Mouse (Mus musculus) stomach, embryonic 14.5 days (tissue): Measurements from ENCODE around the gene Maml3. TPM values are rescaled to one million over a fixed set of nuclear protein-coding genes. Genes with fewer than 3 reads are reported as not detected.
A peak's percentile ranks its signal among the peaks of the same experiment; 100 is the strongest.

Experiments
- ATAC-seq: fragments of 200-750 bp; cut with Nextera tagmentation; 2 replicates; pipeline ENCODE4 v1.8.0; 2017; ENCODE audit warnings: low read depth, moderate TSS enrichment; ENCODE audit not compliant: insufficient number of reproducible peaks, insufficient read depth, low FRiP score
- H3K27ac ChIP-seq: fragments of 300-500 bp; sonication (generic); 2 replicates; pipeline ENCODE4 v1.5.1; 2014; ENCODE audit warnings: mild to moderate bottlenecking, low read length, moderate library complexity, mixed read lengths
- H3K27me3 ChIP-seq: fragments of 300-500 bp; sonication (generic); 2 replicates; pipeline ENCODE4 v1.6.1; 2014; ENCODE audit warnings: low read length, control low read depth, mixed read lengths; ENCODE audit not compliant: control insufficient read depth, insufficient read depth
- H3K36me3 ChIP-seq: fragments of 300-500 bp; sonication (generic); 2 replicates; pipeline ENCODE4 v1.6.1; 2014; ENCODE audit warnings: mild to moderate bottlenecking, control low read depth, low read length, moderate library complexity, mixed read lengths; ENCODE audit not compliant: control insufficient read depth, insufficient read depth
- H3K4me1 ChIP-seq: fragments of 300-500 bp; sonication (generic); 2 replicates; pipeline ENCODE4 v1.6.1; 2014; ENCODE audit warnings: low read length, control low read depth, mixed read lengths; ENCODE audit not compliant: control insufficient read depth, insufficient read depth
- H3K4me2 ChIP-seq: fragments of 300-500 bp; sonication (generic); replicated peaks from 2 replicates; pipeline ENCODE4 v1.6.1; 2014; ENCODE audit warnings: low read depth, low read length, control low read depth
- H3K4me3 ChIP-seq: fragments of 300-500 bp; sonication (generic); 2 replicates; pipeline ENCODE4 v1.5.1; 2014; ENCODE audit warnings: low read depth, low read length, control low read depth
- H3K9ac ChIP-seq: fragments of 300-500 bp; sonication (generic); replicated peaks from 2 replicates; pipeline ENCODE4 v1.6.1; 2014; ENCODE audit warnings: low read depth, mild to moderate bottlenecking, control low read depth, low read length, moderate library complexity, mixed read lengths
- H3K9me3 ChIP-seq: fragments of 300-500 bp; sonication (generic); 2 replicates; pipeline ENCODE4 v1.6.1; 2016; ENCODE audit warnings: low read depth, low read length, control low read depth; ENCODE audit not compliant: control insufficient read depth
- WGBS: fragments of 180-500 bp; shearing (Covaris S2); extraction: QIAGEN DNeasy Blood & Tissue Kit; methylation state at CpG from one replicate; pipeline ENCODE4 v1.1.7; 2014; 5-methylcytosine and 5-hydroxymethylcytosine counted together
- polyA plus RNA-seq: library from polyadenylated mRNA; unstranded; fragments of >200 nt; fragmentation: Nextera tagmentation; extraction: Ambion mirVana; gene quantifications from 2 replicates; pipeline ENCODE4 v1.2.1, GENCODE M21; 2014

The Maml3 gene
- polyA plus RNA-seq, 1 experiment from 2014 or later, result 9.3 TPM

DNA sequence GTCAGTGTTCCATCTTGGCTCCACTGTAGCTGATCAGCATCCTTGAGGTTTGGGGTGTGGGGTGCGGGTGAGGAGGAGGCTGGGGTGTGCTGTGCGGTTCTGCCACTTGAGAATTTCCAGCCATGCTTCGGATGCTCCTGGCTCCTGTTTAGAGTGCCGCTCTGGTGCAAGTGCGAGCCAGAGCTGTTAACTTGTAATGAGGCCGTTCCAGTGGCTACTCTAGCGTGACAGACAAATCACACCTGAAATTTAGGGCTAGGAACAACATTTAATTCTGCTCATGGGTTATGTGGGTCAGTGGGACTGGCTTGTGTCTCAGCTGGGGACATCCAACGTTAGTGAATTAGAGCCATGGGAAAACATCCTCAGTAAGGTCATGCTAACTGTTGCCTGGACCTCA, 454.9 kb downstream of the Maml3 start:
- Histone ChIP-seq H3K4me1 (peaks cover 7% of the 10 kb centered on the region), H3K36me3 (no peaks in the 10 kb centered on the region), H3K9ac (no peak overlapping the region), H3K27ac (no peak overlapping the region), H3K27me3 (no peaks in the 10 kb centered on the region), H3K9me3 (no peaks in the 10 kb centered on the region), H3K4me3 (no peak overlapping the region), H3K4me2 (no peak overlapping the region)
- WGBS, result 81% methylated on average over 8 of the region's 8 CpGs
- ATAC-seq, result no peak

DNA sequence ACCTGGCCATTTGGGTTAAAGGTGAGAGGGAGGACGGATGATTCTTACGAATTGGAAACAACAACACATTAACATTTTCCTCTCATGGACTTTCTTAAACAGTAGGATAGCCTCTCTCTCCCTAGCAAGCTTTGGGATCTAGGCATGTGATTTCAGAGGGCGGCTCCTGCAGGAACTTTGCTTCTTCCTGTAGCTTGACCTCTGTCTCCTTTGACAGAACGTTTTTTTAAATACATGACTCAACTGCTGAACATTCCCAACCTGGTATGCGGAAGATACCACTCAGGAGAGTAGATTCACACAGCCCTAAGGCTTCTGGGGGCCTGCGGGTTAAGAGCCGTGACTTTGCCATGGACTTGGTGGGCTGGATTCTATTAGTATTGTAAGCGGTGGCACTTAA, 455.4 kb downstream of the Maml3 start:
- Histone ChIP-seq H3K9me3 (no peaks in the 10 kb centered on the region), H3K27me3 (no peaks in the 10 kb centered on the region), H3K4me2 (no peak overlapping the region), H3K4me1 (peaks cover 7% of the 10 kb centered on the region), H3K4me3 (no peak overlapping the region), H3K27ac (no peak overlapping the region), H3K36me3 (no peaks in the 10 kb centered on the region), H3K9ac (no peak overlapping the region)
- 61% methylated on average over 8 of the region's 8 CpGs for WGBS
- no peak for ATAC-seq

DNA sequence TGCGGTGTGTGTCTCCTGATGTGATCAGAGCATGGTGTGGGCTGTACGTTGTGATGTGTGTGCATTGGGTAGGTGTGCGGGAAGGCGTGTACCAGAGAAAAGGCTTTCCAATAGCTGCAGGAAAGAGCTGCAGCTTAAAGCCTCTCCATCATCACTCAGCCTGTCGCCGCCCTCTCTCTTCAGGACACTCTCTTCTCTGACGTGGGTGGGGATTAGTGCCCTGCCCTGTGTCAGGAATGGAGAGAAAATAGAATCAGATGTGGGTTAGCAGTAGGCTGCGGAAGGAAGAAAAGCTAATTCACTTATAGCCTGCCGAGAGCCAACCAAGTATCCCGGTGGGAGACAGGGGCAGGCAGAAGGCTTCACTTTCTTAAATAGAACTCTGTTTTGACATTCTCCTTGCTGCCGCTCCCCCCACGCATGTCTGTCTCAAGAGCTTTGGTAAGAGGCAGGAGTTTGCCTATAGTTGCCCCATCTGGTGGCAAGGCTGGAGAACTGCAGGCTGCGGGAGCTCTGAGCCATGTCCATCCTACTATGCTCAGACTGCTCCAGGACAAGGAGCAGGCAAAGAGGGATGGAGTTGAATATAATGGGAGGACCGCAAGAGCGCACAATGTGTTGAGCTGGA, 456.7 kb downstream of the Maml3 start:
- no peak overlapping the region for H3K9ac ChIP-seq

DNA sequence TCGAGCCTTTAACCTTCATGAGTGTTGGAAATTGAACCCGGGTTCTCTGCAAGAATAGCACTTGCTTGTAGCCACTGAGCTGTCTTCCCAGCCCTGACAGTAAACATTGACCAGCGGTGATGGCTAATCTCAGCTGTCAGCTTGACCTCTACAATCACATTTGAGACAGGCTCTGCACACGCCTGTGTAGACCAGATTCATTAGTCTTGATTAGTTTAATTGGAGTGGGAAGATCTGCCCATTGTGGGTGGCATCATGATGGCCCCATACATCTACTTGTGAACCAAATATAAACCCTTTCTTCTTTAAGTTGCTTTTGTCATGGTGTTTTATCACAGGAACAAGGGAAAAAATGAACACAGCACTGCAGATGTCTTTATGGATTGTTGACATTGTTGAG, 457.5 kb downstream of the Maml3 start:
- Histone ChIP-seq H3K9me3 (no peaks in the 10 kb centered on the region), H3K4me3 (no peak overlapping the region), H3K9ac (no peak overlapping the region), H3K36me3 (no peaks in the 10 kb centered on the region), H3K27me3 (no peaks in the 10 kb centered on the region), H3K4me2 (no peak overlapping the region), H3K4me1 (peaks cover under 1% of the 10 kb centered on the region; the same call in 1 of the 2 replicates), H3K27ac (no peak overlapping the region)
- no peak for ATAC-seq
- 70% methylated on average over 4 of the region's 4 CpGs for WGBS

More for the DNA sequence above, 456.7 kb downstream of the Maml3 start:
- H3K36me3 ChIP-seq, result no peaks in the 10 kb centered on the region
- 38% methylated on average over 15 of the region's 15 CpGs for WGBS
- peak overlapping the region; percentile 31 for H3K4me2 ChIP-seq
- ATAC-seq, result peak; percentile 12; the same call in 1 of the 2 replicates
- no peaks in the 10 kb centered on the region for H3K27me3 ChIP-seq
- no peak overlapping the region for H3K4me3 ChIP-seq
- H3K27ac ChIP-seq, result no peak overlapping the region
- no peaks in the 10 kb centered on the region for H3K9me3 ChIP-seq
- peaks cover 7% of the 10 kb centered on the region for H3K4me1 ChIP-seq

- Histone ChIP-seq H3K27me3 (no peaks in the 10 kb centered on the region), H3K4me3 (no peak overlapping the region), H3K4me2 (no peak overlapping the region), H3K36me3 (no peaks in the 10 kb centered on the region), H3K27ac (no peak overlapping the region), H3K9me3 (no peaks in the 10 kb centered on the region), H3K9ac (no peak overlapping the region), H3K4me1 (no peaks in the 10 kb centered on the region)
- no peak for ATAC-seq
- 43% methylated on average over 10 of the region's 10 CpGs for WGBS
These were observed 458.6 kb downstream of the Maml3 start for GRCm38 (mm10) chr3:51646301-51646700.

- no peak for ATAC-seq
- H3K4me2 ChIP-seq, result no peak overlapping the region
- H3K36me3 ChIP-seq, result no peaks in the 10 kb centered on the region
- WGBS, result 88% methylated on average over 6 of the region's 6 CpGs
- H3K27me3 ChIP-seq, result no peaks in the 10 kb centered on the region
- H3K27ac ChIP-seq, result no peak overlapping the region
- H3K9ac ChIP-seq, result no peak overlapping the region
- no peaks in the 10 kb centered on the region for H3K9me3 ChIP-seq
- H3K4me1 ChIP-seq, result no peaks in the 10 kb centered on the region
- H3K4me3 ChIP-seq, result no peak overlapping the region
These were observed 459.4 kb downstream of the Maml3 start for GRCm38 (mm10) chr3:51645484-51645883.

DNA sequence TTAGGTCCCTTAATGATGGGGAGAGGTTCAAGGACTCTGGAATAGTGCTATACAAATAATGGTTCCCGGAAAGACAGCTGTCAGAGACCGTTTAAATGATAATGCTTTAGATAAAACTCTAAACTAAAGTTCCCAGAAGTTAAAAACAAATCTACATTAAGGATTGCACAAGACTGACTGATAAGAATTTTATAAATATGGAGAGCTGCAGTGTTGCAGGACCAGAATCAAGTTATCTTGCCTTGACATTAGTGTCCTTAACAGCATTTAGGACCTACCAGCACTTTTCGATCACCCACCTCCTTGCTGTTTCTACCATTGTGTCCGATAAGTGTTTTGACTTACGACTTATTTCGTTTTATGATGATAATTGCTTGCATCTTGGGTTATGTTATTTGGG, 466.6 kb downstream of the Maml3 start:
- H3K27ac ChIP-seq, result no peak overlapping the region
- WGBS, result 83% methylated on average over 6 of the region's 6 CpGs
- no peaks in the 10 kb centered on the region for H3K36me3 ChIP-seq
- H3K27me3 ChIP-seq, result no peaks in the 10 kb centered on the region
- peaks cover 3% of the 10 kb centered on the region; the same call in 1 of the 2 replicates for H3K9me3 ChIP-seq
- H3K4me3 ChIP-seq, result no peak overlapping the region
- no peak overlapping the region for H3K4me2 ChIP-seq
- no peak overlapping the region for H3K9ac ChIP-seq
- no peak for ATAC-seq
- H3K4me1 ChIP-seq, result no peaks in the 10 kb centered on the region

DNA sequence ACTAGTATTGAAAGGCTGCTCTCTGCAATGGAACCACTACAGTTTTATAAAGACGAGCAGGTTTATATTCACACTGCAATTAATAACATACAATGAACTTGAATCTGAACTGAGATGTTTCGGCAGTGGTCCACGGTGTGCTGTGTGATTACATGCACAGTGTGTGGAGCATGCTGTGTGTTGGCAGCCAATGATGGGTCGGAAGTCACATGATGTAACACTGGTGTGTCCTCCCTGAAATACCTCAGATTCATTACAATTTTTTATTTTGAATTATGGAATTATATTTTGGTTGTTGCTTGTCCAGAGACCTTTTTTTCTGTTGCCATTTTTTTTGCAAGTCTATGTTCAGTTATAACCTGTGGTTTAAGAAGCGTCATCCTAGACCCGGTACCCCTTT, 467.6 kb downstream of the Maml3 start:
- 89% methylated on average over 6 of the region's 6 CpGs for whole genome bisulfite sequencing
- no peak for ATAC-seq
- no peak overlapping the region for H3K4me3 ChIP-seq
- no peaks in the 10 kb centered on the region for H3K27me3 ChIP-seq
- H3K4me1 ChIP-seq, result no peaks in the 10 kb centered on the region
- H3K36me3 ChIP-seq, result no peaks in the 10 kb centered on the region
- peaks cover 3% of the 10 kb centered on the region; the same call in 1 of the 2 replicates for H3K9me3 ChIP-seq
- H3K4me2 ChIP-seq, result no peak overlapping the region
- H3K27ac ChIP-seq, result no peak overlapping the region
- no peak overlapping the region for H3K9ac ChIP-seq

GRCm38 (mm10) chr3:51636700-51637099, 468.2 kb downstream of the Maml3 start:
- whole genome bisulfite sequencing, result 87% methylated on average over 20 of the region's 20 CpGs
- ATAC-seq, result no peak

More at GRCm38 (mm10) chr3:51636700-51637099, 468.2 kb downstream of the Maml3 start:
- H3K9me3 ChIP-seq, result peaks cover 3% of the 10 kb centered on the region; the same call in 1 of the 2 replicates
- no peaks in the 10 kb centered on the region for H3K27me3 ChIP-seq
- no peak overlapping the region for H3K9ac ChIP-seq
- H3K4me2 ChIP-seq, result no peak overlapping the region
- H3K27ac ChIP-seq, result no peak overlapping the region
- H3K36me3 ChIP-seq, result no peaks in the 10 kb centered on the region
- H3K4me3 ChIP-seq, result no peak overlapping the region
- no peaks in the 10 kb centered on the region for H3K4me1 ChIP-seq
